Mouse (Mus musculus) olfactory bulb, adult 2 months (tissue): ENCODE data around the gene Slc25a16. TPM values are rescaled to one million over a fixed set of nuclear protein-coding genes. Genes with fewer than 3 reads are reported as not detected.

Source experiments
- H3K27ac ChIP-seq: fragments of 200-500 bp; 2 replicates; pipeline ENCODE4 v1.5.1; 2012; ENCODE audit warnings: low read depth, low read length; ENCODE audit not compliant: insufficient read depth
- H3K4me1 ChIP-seq: fragments of 200-500 bp; 2 replicates; pipeline ENCODE4 v1.6.1; 2012; ENCODE audit warnings: low read length; ENCODE audit not compliant: control insufficient read depth, insufficient read depth
- H3K4me3 ChIP-seq: fragments of 200-500 bp; 2 replicates; pipeline ENCODE4 v1.5.1; 2012; ENCODE audit warnings: mild to moderate bottlenecking, low read depth, low read length, moderate library complexity; ENCODE audit not compliant: insufficient read depth
- CTCF ChIP-seq: fragments of 200-500 bp; IDR thresholded peaks from 2 replicates; pipeline ENCODE4 v1.5.1; 2012; ENCODE audit warnings: low read depth, mild to moderate bottlenecking, low read length, moderate library complexity; ENCODE audit not compliant: insufficient read depth
- POLR2A ChIP-seq: fragments of 200-500 bp; IDR thresholded peaks from 2 replicates; pipeline ENCODE4 v1.6.1; 2012; ENCODE audit warnings: mild to moderate bottlenecking, low read depth, low read length, moderate library complexity; ENCODE audit not compliant: insufficient read depth
- WGBS: fragments of 180-500 bp; shearing (Covaris S2); methylation state at CpG from one replicate; pipeline ENCODE4 v1.1.7; 2018; 5-methylcytosine and 5-hydroxymethylcytosine counted together
- polyA plus RNA-seq: library from polyadenylated mRNA; stranded (reverse); fragments of >200 nt; gene quantifications from 2 replicates; pipeline ENCODE4 v1.2.4, GENCODE M21; 2012; ENCODE audit warnings: low replicate concordance; ENCODE audit not compliant: missing spikeins, insufficient read depth, insufficient read length

Gene Slc25a16
- polyA plus RNA-seq, 1 experiment = not detected

DNA sequence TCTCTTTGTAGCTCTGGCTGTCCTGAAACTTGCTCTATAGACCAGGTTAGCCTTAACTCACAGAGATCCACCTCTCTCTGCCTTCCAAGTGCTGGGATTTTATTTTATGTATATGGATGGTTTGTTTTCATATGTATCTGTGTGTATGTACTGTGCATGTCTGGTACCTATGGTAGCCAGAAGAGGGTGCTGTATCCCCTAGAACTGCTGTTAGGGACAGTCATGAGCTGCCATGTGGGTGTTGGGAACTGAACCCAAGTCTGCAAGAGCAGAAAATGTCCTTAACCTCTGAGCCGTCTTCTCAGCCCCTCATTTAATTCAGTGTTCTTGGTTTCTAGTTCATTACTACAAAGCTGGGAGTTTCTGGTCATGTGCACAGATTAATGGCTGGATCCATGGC lies 11.9 kb downstream of the Slc25a16 start:
- Histone ChIP-seq H3K27ac (no peak overlapping the region), H3K4me1 (no peaks in the 10 kb centered on the region), H3K4me3 (no peak overlapping the region)
- WGBS = 94% methylated on average over 1 of the region's 1 CpGs
- TF ChIP-seq CTCF (no peak), POLR2A (no peak)

DNA sequence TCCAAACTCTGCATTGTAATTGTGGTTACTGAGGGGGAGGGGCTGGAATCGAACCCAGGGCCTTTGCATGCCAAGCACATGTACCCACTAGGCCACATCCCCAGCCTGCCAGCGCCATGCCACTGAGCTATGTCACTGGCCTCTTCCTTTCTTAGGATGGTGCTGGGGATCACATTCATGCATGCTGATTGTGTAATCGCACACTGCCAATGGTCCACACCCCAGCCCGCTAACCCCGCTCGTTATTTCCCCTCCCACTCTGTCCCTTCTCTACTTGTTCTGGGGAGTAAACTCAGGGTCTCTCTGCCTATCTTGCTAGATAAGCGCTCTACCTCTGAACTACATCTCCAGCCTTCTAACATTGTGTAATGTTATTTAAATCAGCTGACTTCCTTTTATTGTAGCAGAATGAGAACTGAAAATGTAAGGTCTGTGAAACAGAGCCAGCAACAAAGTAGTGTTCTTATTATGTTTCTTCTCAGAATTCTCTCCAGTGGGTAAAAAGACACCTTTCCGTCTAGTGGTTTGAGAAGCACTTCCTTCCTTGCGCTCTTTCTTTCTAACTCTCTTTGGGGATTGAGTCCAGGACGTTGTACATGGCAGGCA lies 24.6 kb downstream of the Slc25a16 start:
- H3K4me1 ChIP-seq = no peaks in the 10 kb centered on the region
- TF ChIP-seq CTCF = no peak
- no peak for TF ChIP-seq POLR2A
- no peak overlapping the region for H3K4me3 ChIP-seq
- no peak overlapping the region for H3K27ac ChIP-seq
- WGBS = 89% methylated on average over 10 of the region's 10 CpGs

DNA sequence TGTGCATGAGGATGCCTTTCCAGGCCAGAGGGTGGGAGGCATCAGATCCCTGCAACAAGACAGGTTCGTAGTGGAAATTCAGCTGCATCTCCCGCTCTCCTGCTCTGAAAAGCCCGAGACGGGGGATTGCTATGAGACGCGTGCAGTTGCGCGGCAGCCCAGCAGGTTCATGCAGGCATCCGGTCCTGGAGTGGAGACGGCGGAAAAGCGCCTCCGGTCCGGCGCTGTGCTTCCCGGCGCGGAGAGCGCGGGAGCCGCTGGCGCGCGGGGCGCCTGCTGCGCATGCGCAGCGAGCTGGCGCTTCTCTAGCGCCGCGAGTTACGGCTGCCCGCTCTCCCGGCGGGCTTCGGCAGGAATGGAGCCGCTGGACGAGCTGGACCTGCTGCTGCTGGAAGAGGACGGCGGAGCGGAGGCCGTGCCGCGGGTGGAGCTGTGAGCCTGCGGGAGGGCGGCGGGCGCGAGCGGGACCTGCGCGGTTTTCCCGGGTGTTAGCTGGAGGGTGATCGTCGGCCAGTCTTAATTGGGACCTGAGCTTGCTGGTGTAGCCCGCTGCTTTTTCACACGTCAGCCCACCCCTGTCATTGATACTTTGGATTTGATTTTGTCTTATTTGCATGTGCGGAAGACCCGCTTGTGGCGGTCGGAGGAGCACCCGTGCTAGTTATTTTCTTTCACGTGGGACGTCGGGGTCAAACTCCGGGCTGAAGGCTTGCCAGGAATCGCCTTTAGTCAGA lies 26.5 kb downstream of the Slc25a16 start, which contains the start of gene Dna2:
TSS of gene Dna2 (plus strand) at position 289 of the 734 bp plus-strand sequence.
- WGBS = under 1% methylated on average over 67 of the region's 68 CpGs

DNA sequence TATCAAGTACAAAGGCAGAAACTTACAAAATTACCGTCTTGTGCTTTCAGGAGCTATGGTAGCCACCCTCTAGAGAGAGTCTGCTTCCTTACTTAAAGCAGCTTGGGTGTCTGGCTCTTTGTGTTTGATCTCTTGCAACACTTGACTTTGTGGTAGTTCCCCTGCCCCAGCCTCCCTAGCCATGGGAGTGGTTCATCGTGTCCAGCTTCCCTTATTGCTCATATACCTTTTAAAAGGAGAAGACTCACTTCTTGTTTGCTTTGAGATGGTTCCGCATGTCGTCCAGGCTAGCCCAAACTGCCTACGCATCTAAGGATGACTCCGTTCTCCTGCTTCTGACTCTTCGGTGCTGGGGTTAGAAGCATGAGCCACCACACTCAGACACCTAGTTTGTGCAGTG lies 28.1 kb downstream of the Slc25a16 start:
- H3K27ac ChIP-seq = no peak overlapping the region
- TF ChIP-seq POLR2A = no peak
- TF ChIP-seq CTCF = no peak
- H3K4me3 ChIP-seq = no peak overlapping the region
- H3K4me1 ChIP-seq = no peaks in the 10 kb centered on the region
- WGBS = 93% methylated on average over 7 of the region's 7 CpGs

More for the DNA sequence above, 26.5 kb downstream of the Slc25a16 start, which contains the start of gene Dna2:
- no peak within 1 kb of the TSS for H3K27ac ChIP-seq
- TF ChIP-seq CTCF (peak; percentile 23; the same call in 1 of the 2 replicates), POLR2A (peak; percentile 43; the same call in 1 of the 2 replicates)
- H3K4me1 ChIP-seq = no peaks in the 10 kb centered on the region
- H3K4me3 ChIP-seq = peak within 1 kb of the TSS; percentile 93

GRCm38 (mm10) chr10:62963956-62964355 lies 43.5 kb downstream of the Slc25a16 start:
- Histone ChIP-seq H3K4me1 (no peaks in the 10 kb centered on the region), H3K4me3 (no peak overlapping the region), H3K27ac (no peak overlapping the region)
- TF ChIP-seq CTCF = no peak
- TF ChIP-seq POLR2A = no peak
- 97% methylated on average over 7 of the region's 7 CpGs for WGBS

DNA sequence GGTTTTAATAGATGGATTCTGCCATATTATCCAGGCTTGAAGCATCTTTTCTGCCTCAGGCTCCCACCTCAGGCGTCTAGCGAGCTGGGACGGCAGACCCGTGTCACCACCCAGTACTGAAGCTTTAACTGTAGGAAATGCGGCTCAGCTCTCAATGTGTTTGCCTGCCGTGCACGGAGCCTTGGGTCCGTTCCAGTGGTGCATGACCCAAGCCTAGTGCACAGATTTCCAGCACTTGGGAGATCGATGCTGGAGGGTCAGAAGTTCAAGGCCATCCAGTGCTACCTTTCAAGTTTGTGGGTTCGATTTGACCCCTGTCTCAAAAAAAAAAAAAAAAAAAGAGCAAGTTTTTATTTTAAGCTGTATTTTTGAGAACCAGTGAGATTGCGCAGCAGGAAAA lies 45.4 kb downstream of the Slc25a16 start:
- WGBS = 95% methylated on average over 11 of the region's 11 CpGs
- no peak overlapping the region for H3K27ac ChIP-seq
- no peaks in the 10 kb centered on the region for H3K4me1 ChIP-seq
- no peak overlapping the region for H3K4me3 ChIP-seq
- no peak for TF ChIP-seq POLR2A
- TF ChIP-seq CTCF = no peak

GRCm38 (mm10) chr10:62966291-62966690 lies 45.9 kb downstream of the Slc25a16 start:
- 97% methylated on average over 15 of the region's 15 CpGs for WGBS
- no peaks in the 10 kb centered on the region for H3K4me1 ChIP-seq
- no peak overlapping the region for H3K27ac ChIP-seq
- H3K4me3 ChIP-seq = no peak overlapping the region
- TF ChIP-seq CTCF = no peak
- TF ChIP-seq POLR2A = no peak

DNA sequence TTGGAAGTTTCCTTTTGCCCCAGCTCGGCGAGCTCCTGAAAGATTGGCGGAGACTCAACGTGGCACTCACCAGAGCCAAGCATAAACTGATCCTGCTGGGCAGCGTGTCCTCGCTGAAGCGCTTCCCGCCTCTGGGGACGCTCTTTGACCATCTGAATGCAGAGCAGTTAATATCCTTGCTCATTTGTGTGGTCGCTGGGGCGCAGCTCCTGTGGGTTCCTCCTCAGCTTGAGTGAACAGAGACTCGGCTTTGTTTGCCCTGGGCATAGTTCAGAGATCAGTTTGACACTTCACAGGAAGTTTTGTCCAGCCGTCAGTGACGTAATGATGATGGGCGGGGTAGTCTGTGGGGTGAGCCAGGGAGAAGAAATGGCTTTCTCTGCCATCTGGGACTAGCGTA lies 51.4 kb downstream of the Slc25a16 start:
- TF ChIP-seq CTCF (no peak), POLR2A (no peak)
- H3K27ac ChIP-seq = no peak overlapping the region
- 58% methylated on average over 16 of the region's 16 CpGs for WGBS
- no peak overlapping the region for H3K4me3 ChIP-seq
- no peaks in the 10 kb centered on the region for H3K4me1 ChIP-seq

GRCm38 (mm10) chr10:62979667-62980038 lies 59.2 kb downstream of the Slc25a16 start:
- WGBS = 8% methylated on average over 10 of the region's 10 CpGs
- TF ChIP-seq CTCF = no peak
- H3K4me3 ChIP-seq = peak overlapping the region; percentile 92
- H3K4me1 ChIP-seq = peaks cover 6% of the 10 kb centered on the region
- H3K27ac ChIP-seq = peak overlapping the region; percentile 17; the same call in 1 of the 2 replicates
